Mouse (Mus musculus) erythroid progenitor cell, adult 5-6 weeks (primary cell): ENCODE measurements at regions not wholly inside any gene's neighbourhood (a gene's known extent, or its start where the extent isn't known, plus 50 kb on each side); places are given as distances from the start of the nearest gene placed in this dataset.

ENCODE experiments used
- ATAC-seq: replicated peaks from 2 replicates; pipeline ENCODE4 v1.8.0; 2016; ENCODE audit warnings: moderate number of reproducible peaks, mild to moderate bottlenecking, moderate TSS enrichment, inconsistent platforms; ENCODE audit not compliant: poor library complexity, low FRiP score, severe bottlenecking

DNA sequence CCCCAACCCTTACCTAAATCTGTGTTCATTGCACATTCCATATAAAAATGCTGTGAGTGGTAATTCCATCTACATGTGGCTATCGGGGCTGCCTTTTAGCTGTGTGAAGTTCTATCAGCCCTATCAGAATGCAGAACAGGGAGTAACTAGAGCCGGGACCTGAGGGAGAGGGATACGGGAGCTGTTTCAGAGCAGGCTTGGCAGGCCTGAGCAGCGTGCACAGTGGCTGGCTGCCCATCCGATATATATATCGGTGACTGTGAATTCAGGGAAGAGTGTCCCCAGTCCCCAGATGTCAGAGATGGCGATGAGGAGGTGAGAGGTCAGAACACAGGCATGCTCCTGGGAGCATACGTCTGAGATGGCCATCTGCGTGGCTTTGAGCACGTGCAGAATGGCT, 79.0 kb downstream of the Arl4c start:
- ATAC-seq, result no peak

- ATAC-seq, result no peak
These were observed 79.7 kb downstream of the Arl4c start for GRCm38 (mm10) chr1:88622356-88622755.

- no peak for ATAC-seq
These were observed 80.8 kb downstream of the Arl4c start for GRCm38 (mm10) chr1:88621214-88621613.

DNA sequence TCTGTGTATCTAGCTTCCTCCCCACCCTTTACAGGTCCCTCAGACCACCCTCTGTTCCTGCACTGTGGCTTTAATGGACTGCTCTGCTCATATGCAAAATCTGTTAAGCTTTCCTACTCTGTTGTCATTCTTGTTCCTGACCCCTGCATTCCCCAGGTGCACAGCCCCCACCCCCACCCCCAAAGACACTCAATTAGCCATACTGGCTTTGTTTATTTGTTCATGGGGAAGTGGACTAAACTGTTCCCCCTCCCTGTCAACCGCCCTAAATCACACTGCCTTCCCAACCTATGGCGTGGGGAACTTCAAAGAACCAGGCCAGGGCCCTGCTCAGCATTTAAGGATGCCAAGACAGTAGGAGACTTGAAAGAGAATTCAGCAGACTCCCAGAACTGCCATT, 89.0 kb downstream of the Arl4c start:
- no peak for ATAC-seq

GRCm38 (mm10) chr1:88611241-88611640, 90.8 kb downstream of the Arl4c start:
- ATAC-seq, result no peak

DNA sequence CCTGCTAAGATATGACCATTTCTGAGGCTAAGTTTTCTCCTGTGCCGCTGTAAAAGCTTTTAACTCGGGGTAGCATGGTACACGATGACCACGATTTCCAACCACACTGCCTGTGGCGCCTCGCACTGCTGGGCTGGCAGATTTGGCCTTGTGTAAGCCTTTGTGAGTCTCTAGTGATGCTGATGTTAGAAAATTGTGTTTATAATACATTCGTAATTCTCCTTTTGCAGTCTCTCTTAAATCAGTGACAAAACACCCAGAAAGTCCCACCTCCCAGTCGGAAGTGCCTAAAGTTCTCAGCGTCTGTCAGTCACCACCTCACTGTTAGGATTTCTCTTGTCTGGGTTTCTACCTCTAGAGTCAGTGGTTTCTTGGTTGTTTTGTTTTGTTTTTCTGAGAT, 91.2 kb downstream of the Arl4c start:
- ATAC-seq, result no peak

DNA sequence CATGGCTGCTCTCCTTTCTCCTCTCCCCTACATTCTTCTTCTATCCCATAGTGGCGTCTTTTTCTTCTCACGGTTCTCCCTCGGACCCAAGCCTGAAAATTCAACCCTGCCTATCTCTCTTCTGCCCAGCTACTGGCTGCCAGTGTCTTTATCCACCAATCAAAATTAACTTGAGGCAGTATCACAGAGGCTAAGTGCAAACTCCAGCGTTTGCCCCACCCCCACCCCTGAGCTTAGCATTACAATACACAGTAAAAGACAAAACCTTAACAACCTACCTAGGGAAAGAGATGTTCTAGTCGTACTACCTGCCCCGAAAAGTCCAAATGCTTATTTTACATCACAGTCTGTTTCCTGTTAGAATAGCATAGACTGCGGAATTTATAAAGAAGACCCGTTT, 93.2 kb downstream of the Arl4c start:
- no peak for ATAC-seq

- no peak for ATAC-seq
These were observed 93.8 kb downstream of the Arl4c start for GRCm38 (mm10) chr1:88608236-88608635.

- ATAC-seq, result no peak
These were observed 95.8 kb upstream of the Glrp1 start for GRCm38 (mm10) chr1:88605616-88606190.

DNA sequence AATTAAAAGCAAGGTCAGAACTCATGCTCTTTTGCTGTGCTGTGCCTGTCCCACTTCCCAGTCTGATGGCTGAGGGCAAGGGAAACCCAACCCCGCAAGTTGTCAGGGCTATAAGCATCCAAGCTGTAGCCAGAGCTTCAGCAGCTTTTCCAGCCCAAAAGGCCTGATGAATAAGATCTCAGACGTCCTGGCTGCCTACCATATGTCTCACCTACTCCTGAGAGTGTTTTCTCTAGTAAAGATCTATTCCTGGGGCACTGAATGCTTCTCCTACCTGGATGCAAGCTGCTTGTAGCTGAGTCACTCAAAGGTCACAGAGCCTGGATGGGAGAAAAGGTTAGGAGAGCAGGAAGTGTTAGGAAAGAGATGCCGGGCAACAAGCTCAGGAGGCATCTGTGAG, 92.4 kb upstream of the Glrp1 start:
- no peak for ATAC-seq

GRCm38 (mm10) chr1:88601801-88602200, 91.9 kb upstream of the Glrp1 start:
- no peak for ATAC-seq

GRCm38 (mm10) chr1:88600145-88600544, 90.3 kb upstream of the Glrp1 start:
- ATAC-seq, result no peak

DNA sequence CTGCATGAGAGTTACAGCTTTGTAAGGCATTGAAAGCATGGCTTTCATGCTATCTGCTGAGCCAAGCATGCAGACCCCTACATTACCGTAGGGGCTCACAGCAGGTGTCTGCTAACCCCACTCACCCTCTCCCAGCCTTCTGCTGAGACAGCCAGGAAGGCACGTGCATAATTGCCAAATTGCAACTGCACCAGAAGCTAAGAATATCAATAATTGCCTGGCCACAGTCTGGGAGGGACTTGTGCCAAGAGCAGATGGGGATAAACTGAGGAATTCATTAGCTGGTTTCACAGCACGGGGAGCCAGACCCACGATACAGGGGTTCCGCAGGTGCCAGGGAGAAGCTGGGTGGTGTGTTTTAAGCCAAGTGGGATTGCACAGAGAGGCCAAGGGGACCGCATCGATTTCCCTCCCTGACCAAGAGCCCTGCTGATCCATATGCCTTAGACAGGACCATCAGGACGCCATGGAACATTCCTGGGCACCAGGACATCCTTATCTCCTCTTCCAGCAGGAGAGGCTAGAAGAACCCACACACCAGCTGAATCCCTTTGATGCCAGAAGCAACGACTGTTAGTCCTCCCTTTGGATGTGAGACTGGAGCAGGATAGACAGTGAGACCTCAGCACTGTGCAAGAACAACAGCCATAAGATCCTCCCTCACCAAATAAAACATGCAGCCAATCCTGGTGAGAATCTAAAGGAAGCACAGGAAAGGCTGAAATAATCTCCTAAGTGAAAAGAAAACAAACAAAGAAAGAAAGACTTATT, 84.8 kb upstream of the Glrp1 start:
- no peak for ATAC-seq

DNA sequence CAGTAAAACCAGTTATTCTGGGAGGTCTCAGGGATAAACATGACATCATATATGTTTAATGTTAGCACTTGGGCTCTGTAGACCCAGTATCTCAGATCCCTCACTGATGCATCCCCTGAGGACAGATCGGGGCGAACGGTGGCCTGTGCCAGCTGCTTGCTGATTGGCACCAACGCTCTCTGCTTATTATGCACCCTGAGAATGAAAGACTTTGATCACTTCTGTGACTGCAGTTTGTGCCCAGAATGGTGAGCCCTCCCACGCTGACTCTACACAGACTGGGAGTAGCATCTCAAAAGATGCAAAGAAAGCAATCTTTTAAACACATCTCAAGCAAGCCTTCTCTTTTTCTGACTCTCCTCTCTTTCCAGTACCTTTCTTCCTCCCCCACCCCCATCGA, 82.2 kb upstream of the Glrp1 start:
- ATAC-seq, result no peak

GRCm38 (mm10) chr1:88590802-88591380, 81.0 kb upstream of the Glrp1 start:
- no peak for ATAC-seq

- no peak for ATAC-seq
These were observed 78.9 kb upstream of the Glrp1 start for GRCm38 (mm10) chr1:88588747-88589146.

GRCm38 (mm10) chr1:88586823-88587820, 77.3 kb upstream of the Glrp1 start:
- ATAC-seq, result no peak

GRCm38 (mm10) chr1:88586128-88586527, 76.3 kb upstream of the Glrp1 start:
- ATAC-seq, result no peak

DNA sequence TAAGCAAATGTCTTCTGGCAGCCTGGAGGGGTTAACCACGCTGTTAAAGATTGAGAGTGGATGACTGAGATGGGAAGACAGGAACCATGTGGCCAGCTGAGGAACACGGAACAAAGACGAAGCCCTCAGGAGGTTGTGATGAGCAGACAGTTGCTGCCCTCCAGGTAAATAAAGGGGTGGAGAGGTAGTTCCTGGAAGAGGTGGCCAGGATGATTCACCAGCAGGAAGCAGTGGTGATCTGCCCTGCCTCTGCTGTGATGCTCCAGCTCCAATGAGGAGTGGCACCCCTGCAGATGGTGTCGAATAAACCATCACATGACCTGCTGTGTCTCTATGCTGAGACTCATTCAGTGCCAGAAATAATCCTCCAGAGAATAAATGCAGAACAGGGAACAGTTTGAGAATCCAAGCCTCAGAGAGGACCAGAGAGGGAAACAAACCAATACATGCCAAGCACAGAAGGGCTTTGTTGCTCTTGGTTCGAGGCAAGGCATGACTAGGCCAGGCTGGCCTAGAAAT, 74.7 kb upstream of the Glrp1 start:
- no peak for ATAC-seq

DNA sequence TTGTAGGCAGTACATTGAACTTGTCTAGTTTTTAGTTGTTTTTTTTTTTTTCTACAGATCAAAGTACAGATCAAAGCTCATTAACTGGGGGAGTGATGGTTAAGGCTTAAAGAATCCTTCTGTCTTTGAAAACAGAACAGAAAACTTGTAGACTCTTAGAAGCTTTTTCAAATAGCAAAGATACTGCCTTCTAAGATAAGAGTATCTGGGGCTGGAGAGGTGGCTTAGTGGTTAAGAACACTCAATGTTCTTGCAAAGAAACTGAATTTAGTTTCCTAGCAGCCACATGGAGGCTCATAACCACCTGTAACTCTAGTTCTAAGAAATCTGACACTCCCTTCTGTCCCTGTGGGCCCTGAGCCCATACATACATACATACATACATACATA, 68.4 kb upstream of the Glrp1 start:
- ATAC-seq, result no peak
